Mouse (Mus musculus): ENCODE measurements around the gene Gimap1.

Gene Gimap1

DNA sequence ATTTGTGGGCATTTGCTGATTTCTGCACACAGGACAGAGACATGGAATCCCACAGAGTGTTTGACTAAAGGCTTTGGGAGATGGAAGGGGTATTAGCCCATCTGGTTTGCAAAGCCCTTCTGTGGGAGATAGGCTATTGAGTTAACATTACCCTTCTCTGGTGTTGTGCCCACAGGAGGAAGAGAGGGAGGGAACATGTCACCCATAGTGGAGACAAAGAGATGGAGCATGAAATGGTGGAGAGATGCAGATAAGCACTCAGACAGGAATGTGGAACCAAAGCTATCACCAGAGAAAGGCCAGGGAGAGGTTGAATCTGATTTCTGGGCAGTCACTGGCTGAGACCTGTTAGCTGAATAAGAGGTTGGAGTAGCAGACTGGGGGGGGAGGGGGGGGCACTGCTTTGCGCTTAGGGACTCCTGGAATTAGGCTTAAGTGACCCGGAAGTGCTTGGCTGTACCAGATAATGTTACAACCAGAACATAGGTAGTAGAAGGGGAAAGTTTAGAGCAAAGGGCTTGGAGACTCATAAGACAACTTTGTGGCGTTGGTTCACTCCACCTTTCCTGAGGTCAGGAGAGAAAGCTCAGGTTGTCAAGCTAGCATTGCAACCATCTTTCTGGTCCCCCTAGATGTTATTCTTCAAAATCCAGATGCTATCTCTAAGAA, 1.8 kb downstream of the Gimap1 start:
- no peak for DNase-seq

DNA sequence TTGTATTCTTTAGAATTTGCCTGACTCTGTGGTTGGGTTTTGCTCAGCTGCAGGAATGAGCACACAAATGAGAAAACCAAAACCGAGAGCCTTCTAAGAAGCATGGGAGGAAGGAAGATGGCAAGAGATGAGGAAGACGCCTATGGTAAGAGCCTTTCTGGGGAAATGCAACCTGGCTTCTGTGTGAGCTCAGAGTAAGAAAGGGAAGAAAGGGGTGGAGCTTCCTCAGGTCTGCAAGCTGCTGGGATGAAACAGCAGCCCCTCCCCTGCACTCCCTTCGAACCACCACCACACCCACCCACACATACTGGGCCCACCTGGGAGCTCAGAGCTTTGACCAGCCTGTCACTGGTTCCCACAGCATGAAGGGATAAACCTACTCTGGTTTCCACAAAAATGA, 2.4 kb downstream of the Gimap1 start:
- peak in 1 of 2 experiments; percentile 68 for DNase-seq

DNA sequence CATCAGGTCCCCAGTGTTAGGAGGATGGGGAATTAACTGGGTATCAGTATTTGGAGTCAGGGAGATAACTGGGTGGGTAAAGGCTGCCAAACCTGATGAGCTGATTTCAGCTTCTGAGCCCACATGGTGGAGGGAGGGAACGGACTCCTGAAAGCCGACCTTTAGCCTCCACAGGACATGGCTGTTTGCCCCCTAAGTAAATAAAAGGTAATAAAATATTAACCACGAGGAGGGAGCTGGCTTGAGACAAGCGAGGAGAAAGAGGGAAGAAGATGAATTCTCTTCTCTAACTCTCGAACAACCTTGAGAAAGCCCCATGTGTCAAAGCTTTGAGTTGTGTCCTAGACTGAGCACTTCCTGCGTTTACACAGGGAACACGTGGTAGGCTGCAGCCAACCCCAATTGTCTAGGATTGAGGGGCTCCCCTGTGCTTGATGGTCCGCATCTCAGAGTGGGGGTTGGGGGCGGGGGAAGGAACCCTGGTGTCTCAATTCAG, 2.9 kb downstream of the Gimap1 start:
- no peak for DNase-seq

DNA sequence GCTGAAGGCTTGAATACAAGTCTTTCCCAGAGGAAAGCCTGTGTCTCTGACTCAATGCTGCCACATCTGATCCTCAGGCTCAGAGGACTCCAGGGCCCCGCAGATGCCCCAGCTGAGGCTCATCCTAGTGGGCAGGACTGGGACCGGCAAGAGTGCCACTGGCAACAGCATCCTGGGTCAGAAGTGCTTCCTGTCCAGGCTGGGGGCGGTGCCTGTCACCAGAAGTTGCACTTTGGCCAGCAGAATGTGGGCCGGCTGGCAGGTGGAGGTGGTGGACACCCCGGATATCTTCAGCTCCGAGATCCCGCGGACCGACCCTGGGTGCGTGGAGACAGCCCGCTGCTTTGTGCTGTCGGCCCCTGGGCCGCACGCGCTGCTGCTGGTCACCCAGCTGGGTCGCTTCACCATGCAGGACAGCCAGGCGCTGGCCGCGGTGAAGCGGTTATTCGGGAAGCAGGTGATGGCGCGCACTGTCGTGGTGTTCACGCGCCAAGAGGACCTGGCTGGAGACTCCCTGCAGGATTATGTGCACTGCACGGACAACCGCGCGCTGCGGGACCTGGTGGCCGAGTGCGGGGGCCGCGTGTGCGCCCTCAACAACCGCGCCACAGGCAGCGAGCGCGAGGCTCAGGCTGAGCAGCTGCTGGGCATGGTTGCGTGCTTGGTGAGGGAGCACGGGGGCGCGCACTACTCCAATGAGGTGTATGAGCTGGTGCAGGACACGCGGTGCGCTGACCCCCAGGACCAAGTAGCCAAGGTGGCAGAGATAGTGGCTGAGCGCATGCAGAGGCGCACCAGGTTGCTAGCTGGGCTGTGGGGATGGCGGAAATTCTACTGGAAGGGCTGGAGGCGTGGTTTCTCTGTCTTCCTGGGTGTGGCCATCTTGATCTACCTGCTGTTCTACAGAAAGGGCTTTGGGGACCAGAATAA, 3.8 kb downstream of the Gimap1 start:
- no peak for DNase-seq

DNA sequence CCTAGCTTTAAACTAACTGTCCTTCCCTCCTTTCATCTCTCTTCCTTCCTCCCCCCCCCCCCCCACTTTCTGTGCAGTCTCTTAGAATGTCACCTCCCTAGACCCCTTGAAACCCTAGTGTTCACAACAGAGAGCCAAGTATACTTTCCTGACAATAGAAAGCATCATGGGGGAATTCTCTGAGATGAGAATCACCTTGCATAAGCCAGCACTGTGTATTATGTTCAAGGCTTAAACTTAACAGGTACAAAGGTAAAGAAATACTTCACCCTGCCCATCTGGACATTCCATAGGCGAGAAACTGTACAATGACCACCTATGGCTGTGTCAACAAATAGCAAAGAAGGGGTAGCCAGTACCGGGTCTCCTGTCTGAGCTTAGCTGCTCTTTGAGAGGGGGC, 6.6 kb downstream of the Gimap1 start:
- peak in 1 of 2 experiments; percentile 1 for DNase-seq

DNA sequence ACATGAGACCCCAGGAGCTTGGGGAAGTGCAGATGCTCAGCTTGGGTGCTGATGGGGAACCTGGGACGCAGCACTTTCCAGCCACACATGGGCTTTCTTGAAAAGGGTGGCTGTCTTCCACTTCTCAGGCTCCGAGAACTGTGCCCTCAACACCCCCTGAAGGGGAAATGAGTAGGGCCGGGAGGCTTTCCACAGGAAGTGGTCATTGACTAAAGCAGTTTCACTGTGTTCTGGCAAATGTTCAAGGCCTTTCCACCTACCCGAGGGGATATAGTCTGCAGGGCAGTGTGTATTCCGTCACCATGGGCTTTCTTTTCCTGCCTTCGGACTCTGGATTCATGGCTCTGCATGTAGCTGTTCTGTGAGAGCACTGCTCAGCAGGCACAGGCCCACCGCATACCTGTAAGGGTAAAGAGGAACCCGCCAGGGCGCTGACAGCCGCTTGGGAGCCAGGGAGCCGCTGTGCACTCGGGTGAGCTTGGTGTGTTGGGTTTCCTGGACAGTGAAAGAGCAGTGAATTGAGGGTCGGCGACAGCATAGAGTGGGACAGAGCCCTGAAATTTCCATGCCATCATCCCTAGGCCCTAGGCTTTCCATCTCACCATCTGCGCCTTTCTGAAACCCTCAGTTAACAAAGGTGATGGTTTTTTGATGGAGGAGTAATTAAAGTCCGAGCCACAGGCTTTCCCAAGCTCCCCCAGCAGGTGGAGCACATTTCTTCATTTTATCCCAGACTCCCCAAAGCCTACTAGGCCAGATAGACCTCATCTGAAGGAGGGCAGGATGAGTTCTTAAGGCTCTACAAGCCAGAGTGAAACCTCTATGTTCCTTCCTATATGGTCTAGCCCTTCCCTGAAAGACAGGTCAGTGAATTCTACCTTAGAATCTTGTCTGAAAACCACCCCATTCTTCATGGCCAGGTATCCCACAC, 7.4 kb downstream of the Gimap1 start, which contains the start of gene Gimap5:
Gene Gimap5 (plus strand): TSS at position 239 of the 931 bp plus-strand sequence.
- DNase-seq, result peak in 1 of 2 experiments; percentile 77

DNA sequence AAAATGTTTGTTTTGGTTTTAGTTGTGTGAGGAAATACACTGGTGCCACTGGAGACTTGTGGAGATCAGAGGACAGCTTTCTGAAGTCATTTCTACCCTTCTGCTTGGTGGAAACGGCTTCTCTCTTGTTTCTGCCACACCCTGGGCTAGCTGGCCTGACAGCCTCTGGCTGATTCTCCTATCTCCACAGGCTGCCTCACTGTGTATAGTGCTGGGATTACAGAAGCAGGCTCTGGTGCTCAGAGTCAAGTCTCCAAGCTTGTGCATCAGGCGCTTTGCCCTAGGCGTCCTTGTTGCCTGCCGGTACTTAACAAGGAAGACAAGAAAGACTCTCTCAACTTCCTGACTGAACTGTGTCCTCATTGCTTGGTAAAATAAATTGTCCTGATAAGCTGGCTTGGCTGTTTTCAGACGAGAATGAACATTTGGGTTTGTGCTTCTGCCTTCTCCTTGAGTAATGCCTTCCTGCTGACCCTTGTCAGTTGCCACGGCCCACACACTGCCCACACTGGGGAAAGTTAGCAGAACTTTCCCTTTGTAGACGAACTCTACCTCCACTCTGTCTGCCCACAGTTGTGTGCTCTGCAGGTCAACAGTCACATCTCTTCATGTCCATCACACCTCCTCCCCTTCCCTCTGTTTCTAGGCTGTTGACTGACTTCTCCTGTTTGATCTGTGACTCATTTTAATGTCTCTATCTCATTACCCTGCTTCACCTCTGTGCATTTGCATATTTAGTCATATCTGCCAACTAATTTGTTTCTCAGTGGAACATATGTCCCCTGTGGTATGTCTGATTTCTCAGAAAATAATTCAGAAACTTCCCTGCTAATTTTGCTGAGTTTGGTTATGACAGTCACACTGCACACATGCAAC, 8.5 kb downstream of the Gimap1 start:
- peak in 1 of 2 experiments; percentile 33 for DNase-seq

DNA sequence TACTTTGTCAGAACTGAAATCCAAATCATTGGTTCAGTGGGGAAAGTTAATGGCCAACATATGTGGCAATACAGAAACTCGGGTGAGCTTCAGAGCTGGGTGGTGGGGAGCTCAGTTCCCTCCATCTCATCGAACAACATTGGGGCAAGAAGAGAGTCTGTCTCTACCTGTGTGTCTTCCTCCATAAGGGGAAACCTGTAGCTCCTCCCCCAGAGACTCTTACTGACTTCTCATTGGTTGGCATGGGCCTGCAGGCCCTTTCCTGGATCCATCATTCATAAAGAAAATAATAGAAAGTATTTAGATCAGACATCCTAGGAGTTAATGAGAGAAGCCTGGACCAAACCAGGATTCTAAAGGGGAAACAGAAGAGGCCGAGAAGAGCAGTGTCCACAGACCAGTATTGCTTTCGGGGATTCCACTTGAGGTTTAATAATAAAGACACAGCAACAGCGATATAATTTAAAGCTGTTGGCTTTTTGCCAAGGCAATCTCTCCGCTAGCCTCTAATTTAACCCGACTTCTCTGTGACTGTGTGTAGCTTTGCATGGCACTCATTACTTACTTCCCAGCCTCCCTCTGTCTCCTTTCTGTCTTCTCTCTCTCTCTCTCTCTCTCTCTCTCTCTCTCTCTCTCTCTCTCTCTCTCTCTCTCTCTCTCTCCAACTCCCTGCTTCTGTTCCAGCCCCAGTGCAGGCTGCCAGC, 24.9 kb downstream of the Gimap1 start:
- DNase-seq, result no peak

DNA sequence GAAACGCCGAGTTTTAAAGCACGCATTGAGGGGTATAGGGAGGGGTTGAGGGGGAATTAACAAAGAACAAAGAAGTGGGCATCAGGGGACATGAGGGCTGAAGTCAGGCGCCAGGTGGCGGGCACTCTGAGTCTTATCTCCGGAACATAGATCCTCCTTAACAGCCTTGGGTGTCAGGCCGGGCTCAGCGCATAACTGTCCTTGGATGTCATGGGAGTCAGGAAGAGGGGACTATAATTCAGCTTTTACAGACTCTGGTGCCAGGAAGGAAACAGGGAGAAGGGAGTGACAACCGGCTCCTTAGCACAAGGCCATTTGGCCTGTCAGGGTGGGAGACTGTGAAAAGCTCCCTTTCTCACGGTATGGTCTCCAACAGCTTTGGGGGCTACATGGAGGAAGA, 25.6 kb downstream of the Gimap1 start:
- no peak for DNase-seq

DNA sequence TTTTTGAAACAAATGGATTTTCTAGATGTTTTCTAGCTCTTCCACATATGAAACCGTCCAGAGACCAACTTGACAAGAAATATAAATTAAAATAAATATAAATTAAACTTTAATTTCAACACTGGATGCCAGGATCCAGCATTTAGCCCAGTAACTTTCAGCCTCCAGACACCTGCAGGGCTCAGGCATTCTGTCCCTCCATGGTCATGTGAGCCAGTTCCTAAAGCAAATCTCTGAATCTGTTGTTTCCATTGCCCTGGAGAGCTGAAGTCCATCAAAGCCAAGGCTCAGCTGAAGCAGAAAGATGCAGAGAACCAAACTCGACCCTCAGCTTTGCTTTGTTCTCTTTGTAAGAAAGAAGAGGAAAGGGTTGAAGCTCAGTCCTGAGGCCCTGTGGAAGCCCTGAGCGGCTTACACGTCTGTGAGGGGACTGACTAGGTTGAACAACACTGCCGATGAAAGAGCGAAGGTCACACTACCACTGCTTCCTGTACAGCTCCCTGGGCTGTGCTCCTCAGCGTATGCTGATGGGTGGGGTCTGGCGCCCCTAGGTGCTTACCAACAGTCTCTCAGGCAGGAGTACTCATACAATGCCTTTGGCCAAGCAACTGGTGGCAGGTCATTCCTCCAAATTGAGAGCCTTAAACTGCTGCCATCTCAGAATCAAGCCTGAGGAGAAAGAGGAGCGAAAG, 29.5 kb downstream of the Gimap1 start:
- DNase-seq, result peak; percentile 68 to 81

DNA sequence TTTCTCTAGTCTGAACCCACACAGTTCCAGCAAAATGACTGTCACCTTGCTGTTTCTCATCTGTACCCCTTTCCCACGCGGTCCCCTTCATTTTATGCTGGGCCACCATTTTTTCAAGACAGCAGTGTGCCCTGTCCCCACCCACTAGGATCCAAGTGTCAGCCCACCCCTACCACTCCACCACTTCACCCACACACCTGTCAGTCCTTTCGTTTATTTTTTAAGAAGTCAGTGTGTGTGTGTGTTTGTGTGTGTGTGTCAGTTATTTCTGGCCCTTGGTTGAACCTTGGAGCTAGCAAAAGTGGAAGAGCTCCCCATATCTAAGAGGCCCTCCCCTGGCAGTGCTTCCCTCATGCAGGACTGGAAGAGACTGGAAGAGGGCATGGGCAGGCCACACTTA, 30.1 kb downstream of the Gimap1 start:
- no peak for DNase-seq

DNA sequence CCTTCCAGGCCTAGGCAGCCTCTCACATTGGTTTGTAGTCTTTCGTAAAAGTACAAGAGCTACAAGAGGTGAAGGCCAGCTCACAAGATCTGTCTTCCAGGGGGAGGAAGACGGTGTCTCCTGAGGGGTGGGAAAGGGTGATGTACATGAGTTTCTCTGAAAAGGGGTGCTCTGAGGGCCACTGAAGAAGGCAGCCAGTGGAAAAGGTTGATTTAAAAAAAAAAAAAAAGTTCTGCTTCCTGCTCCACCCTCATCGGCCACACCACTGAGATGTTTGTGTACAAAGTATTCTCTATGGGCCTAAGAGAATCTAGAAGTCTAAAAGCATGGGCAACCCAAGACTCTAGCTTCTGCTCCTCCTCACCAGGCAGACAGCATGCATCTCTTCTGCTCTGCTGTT, 31.8 kb downstream of the Gimap1 start, which contains the start of gene Gimap3:
Gene Gimap3 (minus strand): TSS at position 156 of the 400 bp plus-strand sequence.
- peak in 1 of 2 experiments; percentile 26 for DNase-seq

DNA sequence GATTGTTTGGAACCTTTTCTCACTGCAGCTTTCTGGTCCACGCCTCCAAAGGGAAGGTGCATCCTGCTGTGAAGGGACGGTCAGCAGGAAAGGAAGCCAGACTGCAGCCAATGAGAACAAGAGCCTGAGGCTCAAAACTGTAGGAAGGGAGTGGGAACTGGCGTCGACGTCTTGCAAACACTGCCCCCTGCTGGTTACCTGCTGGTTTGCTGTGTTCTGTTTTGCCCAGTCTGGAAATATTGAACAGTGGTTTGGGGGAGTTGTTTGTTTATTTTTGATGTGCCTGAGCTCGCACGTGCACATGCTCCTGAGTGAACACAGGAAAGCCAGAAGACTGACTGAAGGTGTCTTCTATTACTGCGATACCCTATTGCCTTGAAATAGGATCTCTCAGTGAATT, 33.2 kb downstream of the Gimap1 start:
- peak; percentile 62 to 71 for DNase-seq

DNA sequence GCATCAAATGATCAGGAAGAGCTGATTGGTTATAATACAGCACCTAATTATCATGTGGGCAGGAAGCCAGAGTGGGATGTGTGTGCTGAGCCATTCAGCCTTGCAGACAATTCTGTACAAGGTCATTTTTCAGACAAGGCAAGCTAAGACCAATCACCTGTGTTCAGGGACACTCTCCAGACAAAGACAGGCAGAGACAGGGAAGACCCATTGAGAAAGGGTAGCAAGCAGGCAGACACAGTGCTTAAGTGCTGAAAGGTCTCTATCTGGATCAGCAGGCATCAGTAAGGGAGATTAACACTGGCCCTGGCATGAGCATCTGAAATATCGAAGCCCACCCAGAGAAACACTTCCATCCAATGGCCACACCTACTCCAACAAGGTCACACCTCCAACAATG, 45.6 kb downstream of the Gimap1 start:
- no peak for DNase-seq

DNA sequence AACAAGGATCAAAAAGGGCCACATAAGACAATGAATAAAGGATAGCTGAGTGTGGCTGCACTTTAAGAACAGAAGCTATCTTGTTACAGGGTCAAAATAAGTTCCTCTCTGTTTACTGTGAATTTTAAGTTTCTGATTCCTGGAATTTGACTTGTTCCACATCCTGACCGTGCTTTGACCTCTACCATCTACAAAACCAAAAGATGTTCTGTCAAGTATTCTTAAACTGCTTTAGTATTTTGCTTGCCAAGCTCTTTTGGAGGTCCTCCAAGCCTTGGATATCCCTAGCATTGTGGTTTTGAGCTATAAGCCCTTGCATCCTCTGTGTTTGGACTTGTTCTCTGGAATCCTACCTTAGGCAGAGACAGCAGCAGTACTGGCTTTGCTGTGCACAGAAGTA, 46.3 kb downstream of the Gimap1 start:
- no peak for DNase-seq

DNA sequence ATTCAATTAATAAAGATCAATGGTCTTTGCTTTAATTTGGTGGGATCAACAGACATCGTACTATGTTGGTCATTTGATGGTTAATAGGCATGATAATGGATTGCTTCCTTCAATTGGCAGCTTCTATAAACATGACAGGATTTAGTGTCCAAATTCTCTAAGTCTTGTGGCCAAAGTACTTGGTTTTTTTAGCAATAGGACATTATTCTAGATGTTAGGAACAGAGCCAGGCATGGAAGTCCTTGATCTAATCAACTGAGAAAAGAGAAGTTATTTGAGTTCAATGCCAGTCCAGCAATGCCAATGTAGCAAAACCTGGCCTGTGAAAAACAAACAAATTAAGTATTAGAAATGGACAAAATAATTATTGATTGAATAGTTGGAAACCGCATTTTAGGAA, 46.7 kb downstream of the Gimap1 start:
- DNase-seq, result no peak

DNA sequence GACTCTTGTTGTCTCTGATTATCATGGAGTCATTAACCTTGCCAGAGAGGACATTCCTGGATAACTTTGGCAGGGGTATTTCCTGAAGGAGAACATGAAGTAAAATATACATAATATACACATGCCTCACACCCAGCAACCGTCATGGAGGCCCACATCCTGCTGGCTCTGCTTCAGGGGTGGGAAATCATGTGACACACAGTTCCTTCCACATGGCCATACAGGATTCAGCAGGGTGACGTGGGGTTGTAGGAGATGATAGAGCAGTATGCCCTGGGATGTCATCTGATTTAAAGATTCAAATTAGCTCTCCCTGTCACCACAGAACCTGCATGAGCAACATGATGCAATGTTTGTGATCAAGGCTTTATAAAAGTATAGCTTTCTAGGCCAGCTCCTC, 49.0 kb downstream of the Gimap1 start:
- no peak for DNase-seq

All from thymus, adult 18-20 months (tissue).